Mouse (Mus musculus) hindbrain, postnatal 0 days (tissue): ENCODE data around the gene Chac2. TPM values are rescaled to one million over a fixed set of nuclear protein-coding genes. Genes with fewer than 3 reads are reported as not detected.
"Not testable (repeated sequence)": the region's sequence is repeated elsewhere in the genome, so short reads cannot be mapped to it uniquely, and the experiment has no call there.

ENCODE experiments used
- ATAC-seq: fragments of 200-750 bp; cut with Nextera tagmentation; 2 replicates; pipeline ENCODE4 v1.8.0; 2017; ENCODE audit warnings: mild to moderate bottlenecking, moderate TSS enrichment, moderate library complexity
- DNase-seq: peaks from one replicate; pipeline ENCODE4 v3.0.0-alpha.2; 2015; ENCODE audit warnings: low spot score
- H3K27ac ChIP-seq: fragments of 300-500 bp; sonication (generic); 2 replicates; pipeline ENCODE4 v1.5.1; 2014; ENCODE audit warnings: mild to moderate bottlenecking
- H3K27me3 ChIP-seq: fragments of 300-500 bp; sonication (generic); 2 replicates; pipeline ENCODE4 v1.6.1; 2014; ENCODE audit warnings: low read length, mixed read lengths; ENCODE audit not compliant: insufficient read depth
- H3K36me3 ChIP-seq: fragments of 300-500 bp; sonication (generic); 2 replicates; pipeline ENCODE4 v1.6.1; 2014; ENCODE audit warnings: low read length, mixed read lengths; ENCODE audit not compliant: insufficient read depth
- H3K4me1 ChIP-seq: fragments of 300-500 bp; sonication (generic); 2 replicates; pipeline ENCODE4 v1.6.1; 2014; ENCODE audit warnings: antibody characterized with exemption, low read length, mixed read lengths; ENCODE audit not compliant: insufficient read depth
- H3K4me2 ChIP-seq: fragments of 300-500 bp; sonication (generic); 2 replicates; pipeline ENCODE4 v1.6.1; 2014; ENCODE audit warnings: low read depth, mild to moderate bottlenecking, low read length, moderate library complexity, mixed read lengths
- H3K4me3 ChIP-seq: fragments of 300-500 bp; sonication (generic); 2 replicates; pipeline ENCODE4 v1.5.1; 2014; ENCODE audit warnings: low read length
- H3K9ac ChIP-seq: fragments of 300-500 bp; sonication (generic); replicated peaks from 2 replicates; pipeline ENCODE4 v1.6.1; 2014; ENCODE audit warnings: mild to moderate bottlenecking, low read length, moderate library complexity, mixed read lengths
- H3K9me3 ChIP-seq: fragments of 300-500 bp; sonication (generic); 2 replicates; pipeline ENCODE4 v1.6.1; 2016; ENCODE audit warnings: low read length, mixed read lengths
- CTCF ChIP-seq: IDR thresholded peaks from 2 replicates; pipeline ENCODE4 v1.5.1; 2016; ENCODE audit warnings: antibody characterized with exemption, control low read depth, low read depth
- WGBS: fragments of 180-500 bp; shearing (Covaris S2); extraction: QIAGEN DNeasy Blood & Tissue Kit; methylation state at CpG from one replicate; pipeline ENCODE4 v1.1.7; 2014; 5-methylcytosine and 5-hydroxymethylcytosine counted together
- polyA plus RNA-seq: library from polyadenylated mRNA; unstranded; fragments of >200 nt; fragmentation: Nextera tagmentation; extraction: Ambion mirVana; gene quantifications from 2 replicates; pipeline ENCODE4 v1.2.1, GENCODE M21; 2015
- total RNA-seq: library from RNA; depleted of rRNA; stranded (reverse); fragments of >200 nt; gene quantifications from 2 replicates; pipeline ENCODE4 v1.2.3, GENCODE M21; 2014; rRNA removed

The Chac2 gene
- total RNA-seq (6.5 and 14.7 TPM in 2 replicates), polyA plus RNA-seq (25.6 and 26.1 TPM in 2 replicates)

- no peak for TF ChIP-seq CTCF
- H3K27ac ChIP-seq, result peak within 1 kb of the TSS; percentile 80
- H3K9ac ChIP-seq, result peak within 1 kb of the TSS; percentile 62
- no peaks in the 10 kb centered on the region for H3K9me3 ChIP-seq
- ATAC-seq (peak; percentile 99), DNase-seq (peak; percentile 94)
- peak within 1 kb of the TSS; percentile 58 for H3K4me3 ChIP-seq
- WGBS, result under 1% methylated on average over 22 of the region's 22 CpGs
- peak within 1 kb of the TSS; percentile 68 for H3K4me2 ChIP-seq
- no peaks in the 10 kb centered on the region for H3K36me3 ChIP-seq
- no peaks in the 10 kb centered on the region for H3K4me1 ChIP-seq
- H3K27me3 ChIP-seq, result no peaks in the 10 kb centered on the region
Measured at GRCm38 (mm10) chr11:30985877-30986624, at the start of gene Chac2. Gene Chac2, minus strand, starts transcription at chr11:30986350.

GRCm38 (mm10) chr11:31034958-31035357, 48.8 kb upstream of the Chac2 start:
- Histone ChIP-seq H3K4me1 (no peaks in the 10 kb centered on the region), H3K4me3 (no peak overlapping the region), H3K36me3 (no peaks in the 10 kb centered on the region; the same call in 1 of the 2 replicates), H3K27ac (no peak overlapping the region), H3K9ac (no peak overlapping the region), H3K9me3 (peaks cover 4% of the 10 kb centered on the region; the same call in 1 of the 2 replicates), H3K27me3 (no peaks in the 10 kb centered on the region), H3K4me2 (no peak overlapping the region)
- no peak for ATAC-seq
- 96% methylated on average over 4 of the region's 4 CpGs for WGBS
- TF ChIP-seq CTCF, result no peak
- no peak for DNase-seq

GRCm38 (mm10) chr11:31017466-31017865, 31.3 kb upstream of the Chac2 start:
- not testable (repeated sequence) for H3K27ac ChIP-seq, H3K4me2 ChIP-seq, H3K27me3 ChIP-seq, H3K4me1 ChIP-seq, H3K9me3 ChIP-seq, ATAC-seq, H3K9ac ChIP-seq, H3K4me3 ChIP-seq, H3K36me3 ChIP-seq, DNase-seq
- 59% methylated on average over 15 of the region's 15 CpGs for WGBS

GRCm38 (mm10) chr11:31009668-31010067, 23.5 kb upstream of the Chac2 start:
- DNase-seq, H3K36me3 ChIP-seq, H3K4me2 ChIP-seq, H3K27ac ChIP-seq, H3K4me1 ChIP-seq, H3K4me3 ChIP-seq, H3K27me3 ChIP-seq, H3K9ac ChIP-seq, ATAC-seq, H3K9me3 ChIP-seq: not testable (repeated sequence)
- WGBS, result 94% methylated on average over 1 of the region's 1 CpGs

- H3K4me1 ChIP-seq, result no peaks in the 10 kb centered on the region
- no peak for DNase-seq
- H3K4me3 ChIP-seq, result no peak overlapping the region
- no peaks in the 10 kb centered on the region for H3K9me3 ChIP-seq
- 94% methylated on average over 4 of the region's 4 CpGs for WGBS
- H3K27ac ChIP-seq, result no peak overlapping the region
- no peaks in the 10 kb centered on the region for H3K27me3 ChIP-seq
- no peak overlapping the region for H3K4me2 ChIP-seq
- TF ChIP-seq CTCF, result no peak
- no peak overlapping the region for H3K9ac ChIP-seq
- H3K36me3 ChIP-seq, result no peaks in the 10 kb centered on the region
- no peak for ATAC-seq
Measured at GRCm38 (mm10) chr11:31001169-31001908, 15.2 kb upstream of the Chac2 start.

- Histone ChIP-seq H3K4me3 (no peak overlapping the region), H3K4me1 (no peaks in the 10 kb centered on the region), H3K27me3 (no peaks in the 10 kb centered on the region), H3K9ac (no peak overlapping the region), H3K4me2 (no peak overlapping the region), H3K36me3 (no peaks in the 10 kb centered on the region), H3K27ac (no peak overlapping the region), H3K9me3 (no peaks in the 10 kb centered on the region)
- WGBS, result 97% methylated on average over 2 of the region's 2 CpGs
- no peak for TF ChIP-seq CTCF
- no peak for ATAC-seq
- no peak for DNase-seq
Measured at GRCm38 (mm10) chr11:31000028-31000427, 13.9 kb upstream of the Chac2 start.

- no peak overlapping the region for H3K4me2 ChIP-seq
- H3K27ac ChIP-seq, result no peak overlapping the region
- H3K4me3 ChIP-seq, result no peak overlapping the region
- ATAC-seq, result no peak
- no peak for DNase-seq
- 90% methylated on average over 2 of the region's 2 CpGs for WGBS
- no peaks in the 10 kb centered on the region for H3K36me3 ChIP-seq
- H3K9me3 ChIP-seq, result no peaks in the 10 kb centered on the region
- H3K9ac ChIP-seq, result no peak overlapping the region
- H3K27me3 ChIP-seq, result no peaks in the 10 kb centered on the region
- no peak for TF ChIP-seq CTCF
- H3K4me1 ChIP-seq, result no peaks in the 10 kb centered on the region
Measured at GRCm38 (mm10) chr11:30998704-30999103, 12.6 kb upstream of the Chac2 start.
